Mouse (Mus musculus) layer of hippocampus, adult 11-12 months (tissue): ENCODE measurements around the gene Arhgap15.

Experiments
- DNase-seq: peaks from one replicate; pipeline ENCODE4 v3.0.0; 2022; ENCODE audit warnings: low spot score

Arhgap15 gene

DNA sequence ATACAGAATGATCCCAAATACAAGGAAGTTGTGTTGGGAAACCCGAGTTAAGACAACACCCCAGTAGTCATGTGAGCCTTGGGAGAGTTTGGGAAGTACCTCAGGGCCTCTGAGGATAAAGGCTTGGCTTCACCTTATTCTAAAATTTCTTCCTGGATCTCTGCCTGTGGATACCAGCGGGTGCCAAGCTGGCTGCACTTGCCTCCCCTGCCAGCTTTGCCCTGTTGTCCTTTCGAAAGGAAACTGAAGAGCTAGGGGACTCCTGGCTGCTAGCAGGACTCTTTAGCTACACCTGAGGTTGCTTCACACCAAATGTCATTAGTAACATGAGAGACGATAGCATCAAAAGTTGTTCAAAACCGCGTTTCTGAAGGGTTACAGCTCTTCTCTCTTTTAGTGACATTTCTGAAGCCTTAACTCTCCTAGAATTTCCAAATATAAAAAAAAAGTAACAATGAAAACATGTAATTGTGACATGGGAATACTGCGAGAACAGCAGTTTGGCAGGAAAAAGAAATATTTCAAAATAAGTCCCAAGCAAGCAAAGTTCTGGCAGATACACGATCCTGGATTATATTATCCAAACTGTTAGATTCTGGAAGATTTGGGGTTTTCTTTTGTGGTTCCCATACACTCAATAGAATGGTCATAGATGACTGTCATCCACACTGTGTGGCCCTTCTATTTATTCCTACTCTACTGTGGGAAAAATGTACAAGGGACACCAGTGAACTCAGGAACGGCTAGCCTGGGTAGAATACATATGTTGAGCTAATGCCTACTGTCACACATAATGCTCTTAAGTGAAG lies 364.6 kb downstream of the Arhgap15 start:
- DNase-seq: no peak

DNA sequence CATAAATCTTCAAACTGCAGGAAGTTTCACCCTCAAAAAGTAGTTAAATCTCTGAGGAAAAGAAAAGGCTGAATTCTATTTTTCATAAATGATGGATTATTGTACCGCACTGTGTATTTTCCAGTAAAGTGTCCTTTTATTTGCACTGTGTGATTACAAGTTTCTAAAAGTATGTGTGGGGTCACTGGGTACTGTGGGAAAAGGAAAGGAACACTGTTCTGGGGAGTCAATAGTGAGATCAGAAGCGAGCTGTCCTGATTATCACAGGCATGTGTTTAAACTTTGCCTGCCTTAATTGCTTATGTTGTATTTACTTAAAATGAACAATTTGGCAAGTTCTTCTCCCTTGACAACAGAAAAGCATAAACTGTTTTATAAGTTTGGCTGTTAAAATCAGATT lies 365.7 kb downstream of the Arhgap15 start:
- DNase-seq: no peak

DNA sequence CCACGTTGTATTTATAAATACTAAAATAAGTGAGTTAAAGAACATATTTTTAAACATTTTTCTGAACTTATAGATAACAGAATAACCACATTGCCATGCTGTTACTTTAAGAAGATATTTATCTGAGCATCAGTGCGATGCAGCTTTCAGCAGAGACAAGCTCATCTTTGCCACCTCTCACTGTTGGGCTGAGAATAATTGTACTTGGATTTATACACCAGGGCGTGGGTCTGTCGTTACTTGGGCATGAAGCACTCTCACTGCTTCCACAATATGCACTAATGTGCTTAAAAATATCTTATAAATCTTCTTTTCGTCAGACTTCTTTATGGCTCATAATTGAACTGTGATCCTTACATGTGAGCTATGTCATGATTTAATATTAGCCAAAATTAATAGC lies 372.5 kb downstream of the Arhgap15 start:
- no peak for DNase-seq

DNA sequence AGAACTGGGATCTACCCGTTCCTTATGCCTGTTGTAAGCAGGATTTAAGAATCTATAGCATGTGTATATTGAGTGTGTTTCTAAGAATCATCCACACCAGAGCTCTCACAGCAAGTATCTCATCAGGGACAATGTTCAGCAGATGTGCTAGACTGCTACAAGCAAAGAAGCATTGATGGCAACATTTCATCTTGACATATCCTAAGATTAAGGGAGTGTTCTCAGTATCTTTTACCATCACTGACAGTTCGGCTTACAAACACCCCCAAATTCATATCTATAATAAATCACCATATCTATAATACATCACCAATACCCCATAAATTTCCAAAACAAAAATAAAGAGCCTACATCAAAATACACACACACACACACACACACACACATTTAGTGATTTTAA lies 374.6 kb downstream of the Arhgap15 start:
- no peak for DNase-seq

DNA sequence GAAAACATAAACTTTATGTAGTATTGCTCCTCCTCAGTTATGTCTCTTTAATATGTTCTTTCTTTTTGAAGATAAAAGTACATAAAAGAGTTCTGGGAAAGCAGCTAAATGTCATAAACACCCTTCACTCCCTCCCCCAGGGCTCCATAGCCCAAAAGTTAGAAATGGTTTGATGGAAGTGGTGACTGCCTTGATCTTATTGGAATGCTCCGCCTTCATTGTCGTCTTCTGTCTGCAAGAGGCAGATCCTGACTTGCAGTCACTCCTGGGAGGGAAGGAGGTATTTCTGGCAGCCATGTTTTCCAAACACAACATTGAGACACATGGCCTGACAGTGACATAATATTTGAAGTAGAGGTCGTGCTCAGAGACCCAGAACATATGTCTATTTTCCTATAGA lies 375.5 kb downstream of the Arhgap15 start:
- DNase-seq: no peak

DNA sequence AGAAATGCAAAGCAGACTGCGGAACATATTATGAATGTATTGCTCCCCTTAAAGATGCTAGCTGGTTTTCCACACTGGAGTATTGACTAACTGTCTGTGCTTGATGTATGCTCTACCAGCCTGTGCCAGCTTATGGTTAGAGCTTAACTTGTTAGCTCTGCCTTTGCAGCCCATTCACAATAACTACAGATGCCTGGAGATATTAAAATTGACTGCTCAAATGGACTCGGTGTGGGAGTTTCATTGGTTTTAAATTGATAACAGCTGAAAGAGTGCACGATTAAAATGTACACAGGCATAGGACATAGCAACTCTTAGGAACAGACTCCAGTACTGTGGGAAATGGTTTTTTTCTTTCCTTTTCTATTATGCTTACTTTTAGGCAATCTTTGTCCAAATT lies 376.1 kb downstream of the Arhgap15 start:
- no peak for DNase-seq

DNA sequence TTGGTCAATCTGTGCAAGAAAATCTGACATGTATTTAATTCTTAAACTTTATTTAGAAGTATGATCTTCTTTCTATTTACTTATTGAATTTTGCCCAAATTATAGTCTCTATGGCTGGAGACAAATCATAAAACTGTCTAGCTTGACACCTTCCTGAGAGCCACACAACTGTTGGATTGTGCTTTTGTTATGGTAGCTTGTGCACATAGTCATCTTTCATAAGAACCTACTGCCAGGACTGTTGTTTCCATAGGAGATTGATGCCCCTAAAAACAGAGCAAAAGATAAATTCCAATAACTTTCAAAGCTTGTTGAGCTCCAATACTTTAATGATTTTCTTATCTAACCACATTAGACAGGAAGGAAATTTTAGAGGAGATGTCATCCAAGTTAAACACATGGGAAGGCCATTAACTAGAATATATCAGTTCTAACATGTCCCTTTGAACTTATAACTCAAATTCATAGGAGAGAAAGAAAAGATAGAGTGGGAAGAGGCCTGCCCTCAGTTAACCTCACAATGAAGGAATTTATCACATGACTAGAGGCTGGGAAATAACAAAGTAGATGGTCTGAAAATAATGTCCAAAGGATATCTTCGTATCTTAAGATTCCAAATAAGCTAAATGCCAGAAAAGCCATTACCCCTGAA lies 377.5 kb downstream of the Arhgap15 start:
- no peak for DNase-seq

DNA sequence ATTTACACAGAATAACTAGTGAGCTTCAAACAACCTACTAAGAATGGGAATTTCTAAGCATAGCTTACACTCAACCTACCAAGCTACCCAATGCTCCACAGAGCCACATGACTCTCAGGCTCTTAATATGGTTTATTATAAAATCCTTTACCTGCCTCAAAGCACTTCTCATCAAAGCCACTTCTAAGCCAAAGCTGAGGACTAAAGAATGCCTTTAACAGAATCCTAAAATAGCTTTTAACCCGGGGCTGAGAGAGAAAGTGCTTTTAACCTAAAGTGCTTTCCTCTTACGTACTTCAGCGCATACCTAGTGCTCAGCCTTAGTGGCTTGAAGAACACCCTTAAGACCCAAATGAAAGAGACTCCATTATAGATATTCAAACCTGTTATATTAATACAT lies 380.9 kb downstream of the Arhgap15 start:
- DNase-seq: no peak

DNA sequence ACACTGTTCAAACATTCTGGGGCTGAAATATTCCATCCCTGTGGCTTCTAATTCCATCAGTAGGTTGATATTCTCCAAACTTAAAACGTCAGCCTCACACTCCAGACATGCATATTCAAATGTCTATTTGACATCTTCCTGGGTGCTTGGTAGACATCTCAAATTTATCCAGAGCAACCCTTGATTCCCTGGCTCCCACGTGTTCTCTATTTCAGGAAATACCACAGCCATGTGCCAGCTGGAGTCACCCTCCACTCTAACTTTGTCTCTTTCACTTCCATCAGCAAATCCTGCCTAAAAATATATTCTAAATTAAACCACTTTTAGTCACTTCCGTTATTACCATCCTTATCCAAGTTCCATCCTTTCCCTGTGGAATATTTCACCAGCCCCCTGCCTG lies 382.6 kb downstream of the Arhgap15 start:
- DNase-seq: no peak

DNA sequence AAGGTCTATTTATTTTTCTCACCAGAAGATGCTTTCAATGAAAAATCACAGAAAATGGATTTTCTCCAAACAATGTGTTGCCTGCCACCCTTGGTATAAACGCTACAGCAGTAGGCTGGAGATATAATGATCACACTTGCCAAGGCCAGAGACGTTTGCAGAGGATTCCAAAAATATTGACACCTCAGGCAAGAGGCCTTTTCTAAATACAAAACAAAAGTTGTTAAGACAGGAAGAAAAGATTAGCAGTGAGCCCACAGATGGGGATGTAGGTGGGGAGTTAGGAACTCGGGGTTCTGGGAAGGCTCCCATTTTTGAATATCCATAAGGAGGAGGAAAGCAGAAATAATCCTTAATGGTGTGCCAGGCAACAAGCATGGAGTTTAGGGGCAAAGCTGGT lies 386.2 kb downstream of the Arhgap15 start:
- no peak for DNase-seq

DNA sequence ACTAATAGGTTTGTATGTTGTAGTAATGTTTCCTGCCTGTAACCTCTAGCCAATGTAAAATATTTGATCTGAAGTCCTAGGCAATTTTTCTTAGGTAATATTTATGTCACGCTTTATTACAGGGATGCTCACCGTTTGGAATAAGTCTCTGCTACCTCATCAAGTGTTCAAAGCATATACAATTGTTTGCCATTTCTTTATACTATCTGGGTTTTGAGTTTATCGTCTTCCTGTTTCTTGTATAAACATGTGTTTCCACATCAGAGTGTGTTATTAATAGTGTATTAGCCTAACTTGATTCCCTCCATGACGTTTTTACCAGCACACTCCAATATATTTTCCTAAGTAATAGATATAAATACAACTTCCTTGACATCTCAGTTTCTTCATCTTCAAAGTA lies 391.8 kb downstream of the Arhgap15 start:
- no peak for DNase-seq

DNA sequence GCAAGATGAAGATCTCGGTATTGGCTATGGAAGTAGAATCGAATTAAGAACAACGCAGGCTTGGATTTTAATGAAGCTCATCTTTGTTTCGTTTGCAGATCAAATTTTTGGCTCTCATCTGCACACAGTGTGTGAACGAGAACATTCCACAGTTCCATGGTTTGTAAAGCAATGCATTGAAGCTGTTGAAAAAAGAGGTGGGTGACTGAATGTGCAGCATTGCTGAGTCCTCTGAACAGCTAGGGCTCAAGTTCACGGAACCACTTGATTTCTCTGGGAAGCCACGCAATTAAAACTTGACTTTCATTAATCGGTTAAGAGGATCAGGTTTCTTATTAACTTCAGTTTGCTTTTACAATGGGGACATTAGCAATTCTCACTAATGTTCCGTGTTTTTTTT lies 393.5 kb downstream of the Arhgap15 start:
- no peak for DNase-seq

DNA sequence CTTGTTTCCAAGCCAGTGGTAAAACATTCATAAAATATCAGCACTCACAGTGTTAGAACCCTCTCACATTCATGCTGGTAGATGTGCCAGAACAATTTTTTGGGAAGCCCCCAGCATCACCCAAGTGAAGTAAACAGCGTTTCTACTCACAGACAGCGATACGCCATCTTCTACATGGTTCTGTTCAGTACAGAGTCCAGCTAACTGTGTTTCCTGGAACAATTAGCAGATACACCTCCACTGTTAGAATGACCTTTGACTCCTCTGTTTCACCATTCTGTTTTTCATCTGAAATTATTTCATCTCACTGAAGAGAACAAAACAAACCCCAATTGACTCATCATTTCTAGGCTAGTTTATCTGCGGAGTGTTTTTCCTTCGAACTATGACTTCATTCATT lies 394.0 kb downstream of the Arhgap15 start:
- DNase-seq: no peak

DNA sequence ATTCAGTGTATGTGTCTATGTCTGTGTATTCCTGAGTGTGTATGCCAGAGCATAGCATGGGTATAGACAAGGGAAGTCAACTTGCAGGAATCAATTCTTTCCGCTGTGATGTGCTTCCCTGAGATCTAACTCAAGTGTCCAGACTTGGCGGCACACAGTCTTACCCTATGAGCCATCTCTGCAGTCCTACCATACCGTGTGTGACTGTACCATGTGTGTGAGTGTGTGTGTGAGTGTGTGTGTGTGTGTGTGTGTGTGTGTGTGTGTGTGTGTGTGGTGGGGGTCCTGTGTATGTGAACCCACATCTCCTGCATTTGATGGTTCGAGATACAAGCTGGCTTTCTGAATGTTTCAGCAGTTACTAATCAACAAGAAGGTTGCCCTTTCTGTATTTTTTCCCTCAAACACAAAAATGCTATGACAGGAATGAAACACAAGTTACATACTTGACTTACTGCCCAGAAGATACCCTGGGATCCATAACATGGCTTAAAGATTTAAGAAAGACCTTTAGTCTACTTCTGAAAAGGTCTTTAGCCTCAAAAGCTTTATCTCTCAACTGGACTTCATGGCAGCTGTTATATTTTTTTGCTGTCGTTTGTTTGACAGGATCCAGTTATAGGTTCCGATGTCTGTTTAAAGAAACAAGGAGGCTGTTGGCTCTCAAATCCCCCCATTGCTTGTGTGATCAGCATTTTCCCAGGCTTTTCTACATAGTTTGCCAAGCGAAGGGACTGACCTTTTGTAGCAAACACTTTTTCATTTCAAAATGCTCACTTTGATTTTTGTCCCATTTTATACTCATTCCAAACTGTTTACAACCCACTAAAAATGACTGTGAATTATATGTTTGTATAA lies 397.7 kb downstream of the Arhgap15 start:
- no peak for DNase-seq

DNA sequence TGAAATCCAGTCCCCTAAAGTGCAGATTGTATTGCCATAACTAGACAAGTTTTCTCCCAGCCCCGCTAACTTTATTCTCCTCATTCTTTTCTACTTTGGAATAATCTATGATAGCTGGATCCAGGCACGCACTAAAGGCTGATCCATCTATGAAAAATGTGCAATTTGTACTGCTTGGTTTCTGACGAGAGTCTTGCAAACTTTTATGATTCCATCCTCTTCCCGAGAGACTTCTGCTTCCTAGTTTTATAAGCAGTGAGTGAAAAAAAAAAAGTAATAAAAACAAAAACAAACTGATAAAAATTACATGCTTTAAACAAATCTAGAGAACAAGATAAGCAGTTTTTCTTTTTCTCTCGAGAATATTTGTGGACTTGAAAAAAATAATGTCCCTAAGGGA lies 398.9 kb downstream of the Arhgap15 start:
- no peak for DNase-seq

DNA sequence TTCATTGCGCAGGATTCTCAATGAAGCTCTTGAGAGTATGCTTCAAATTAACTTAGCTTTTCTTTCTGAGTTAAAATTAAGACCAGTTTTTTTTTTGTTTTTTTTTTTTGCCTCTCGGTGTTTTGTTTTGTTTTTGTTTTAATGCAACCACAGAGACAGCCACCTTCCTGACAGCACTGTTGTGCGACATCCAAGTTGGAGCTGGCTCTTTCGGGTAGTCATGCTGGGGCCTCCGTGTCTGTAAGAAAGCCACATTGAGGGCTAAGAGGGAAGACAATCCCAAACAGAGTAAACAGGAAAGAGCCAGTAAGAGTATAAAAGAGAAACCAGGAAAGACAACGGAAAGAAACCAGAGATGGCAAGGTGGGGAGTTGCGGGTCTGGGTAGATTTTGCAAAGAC lies 399.3 kb downstream of the Arhgap15 start:
- DNase-seq: no peak

DNA sequence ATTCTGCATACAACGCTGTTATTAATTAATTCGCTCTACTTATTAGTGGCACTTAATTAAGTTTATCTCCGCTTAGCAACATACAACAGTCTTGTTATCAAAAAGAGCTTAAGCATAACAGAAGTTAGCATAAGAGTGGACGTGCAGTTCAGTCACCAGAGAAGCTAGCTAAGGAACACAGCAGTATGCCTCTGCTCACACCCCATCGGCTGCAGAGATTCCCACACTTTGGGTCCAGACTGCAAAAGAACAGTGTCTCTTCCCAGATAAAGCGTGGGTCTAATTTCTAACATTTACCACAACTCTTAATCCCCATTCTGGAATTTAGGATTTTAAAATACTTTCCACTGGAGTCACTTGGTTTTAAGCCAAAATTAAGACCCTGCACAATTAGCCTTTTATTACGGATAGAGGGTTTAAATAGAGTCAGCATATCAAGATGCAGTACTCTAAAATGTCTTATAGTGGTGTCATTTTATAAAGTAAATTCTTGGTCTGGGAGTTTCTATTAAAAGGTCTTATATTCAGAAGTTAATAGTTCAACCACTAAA lies 400.0 kb downstream of the Arhgap15 start:
- no peak for DNase-seq

DNA sequence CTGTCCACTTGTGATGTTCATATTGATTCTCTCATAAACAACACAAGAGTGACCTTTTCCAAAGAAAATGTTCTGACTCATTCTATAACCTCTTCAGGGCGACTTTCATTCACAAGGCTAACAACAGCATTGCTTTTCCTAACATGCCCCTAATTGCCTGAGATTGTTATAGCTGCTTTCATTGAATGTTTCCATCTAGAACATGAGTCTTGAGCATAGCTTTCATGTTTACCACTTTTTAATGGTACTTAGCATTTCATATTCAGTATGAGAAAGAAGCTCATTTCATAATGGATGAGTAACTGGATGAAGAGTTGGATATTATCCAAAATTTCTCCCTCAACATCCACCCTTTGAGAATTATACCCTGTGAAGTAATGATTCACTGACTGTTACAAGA lies 403.7 kb downstream of the Arhgap15 start:
- no peak for DNase-seq

DNA sequence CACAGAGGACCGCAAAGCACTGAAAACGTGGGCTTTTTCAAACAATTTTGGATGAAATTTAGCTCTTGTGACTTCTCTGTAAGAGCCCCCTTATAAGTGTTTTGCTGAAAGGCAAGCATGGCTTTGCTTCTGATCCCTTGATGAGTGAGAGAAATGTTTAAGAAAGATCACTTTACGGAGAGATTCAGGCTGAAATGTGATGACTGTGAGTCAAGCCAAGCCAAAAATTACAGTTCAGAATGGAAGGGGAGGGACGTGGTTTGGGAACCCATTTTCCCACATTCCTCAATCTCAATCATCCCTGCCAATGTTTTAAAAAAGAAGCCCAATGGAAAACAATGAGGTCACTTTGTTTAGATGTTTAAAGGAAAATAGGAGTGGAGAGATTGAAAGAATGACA lies 411.7 kb downstream of the Arhgap15 start:
- DNase-seq: no peak

DNA sequence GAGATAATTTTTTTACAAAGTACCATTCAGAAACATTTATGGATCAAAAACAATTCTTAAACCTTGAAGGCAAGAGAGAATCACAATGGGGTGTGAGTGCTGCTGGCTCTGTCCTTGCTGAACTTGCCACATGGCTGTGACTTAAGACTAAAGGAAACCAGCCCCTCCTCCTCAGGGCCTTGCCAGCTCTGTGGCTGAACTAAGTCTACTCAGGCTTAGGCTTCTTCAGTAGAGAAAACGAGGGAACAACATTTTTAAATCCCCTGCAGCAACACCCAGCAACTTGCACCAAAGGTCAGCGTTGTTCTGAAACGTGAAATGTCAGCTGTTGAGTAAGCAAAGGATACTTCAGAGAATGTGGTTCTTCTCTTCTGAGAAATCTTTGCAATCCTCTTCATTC lies 417.2 kb downstream of the Arhgap15 start:
- DNase-seq: no peak

DNA sequence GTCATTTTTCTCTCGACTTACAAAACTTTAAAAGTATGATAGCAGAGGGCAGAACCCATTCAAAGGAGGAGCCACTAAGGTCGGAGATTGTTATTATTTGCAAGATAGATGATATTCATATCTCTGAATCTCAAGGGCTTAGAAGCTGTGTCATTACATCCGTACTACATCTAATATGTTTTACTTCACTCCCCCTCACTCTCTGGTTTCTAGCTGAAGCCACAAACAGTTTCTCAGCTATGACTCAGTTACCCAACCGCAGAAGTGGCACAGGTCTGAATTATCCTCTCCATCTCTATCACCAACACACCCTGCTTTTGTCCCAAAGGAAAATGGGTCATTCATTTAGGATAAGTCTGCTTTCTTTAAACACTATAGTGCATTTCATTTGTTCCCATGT lies 418.1 kb downstream of the Arhgap15 start:
- DNase-seq: no peak

DNA sequence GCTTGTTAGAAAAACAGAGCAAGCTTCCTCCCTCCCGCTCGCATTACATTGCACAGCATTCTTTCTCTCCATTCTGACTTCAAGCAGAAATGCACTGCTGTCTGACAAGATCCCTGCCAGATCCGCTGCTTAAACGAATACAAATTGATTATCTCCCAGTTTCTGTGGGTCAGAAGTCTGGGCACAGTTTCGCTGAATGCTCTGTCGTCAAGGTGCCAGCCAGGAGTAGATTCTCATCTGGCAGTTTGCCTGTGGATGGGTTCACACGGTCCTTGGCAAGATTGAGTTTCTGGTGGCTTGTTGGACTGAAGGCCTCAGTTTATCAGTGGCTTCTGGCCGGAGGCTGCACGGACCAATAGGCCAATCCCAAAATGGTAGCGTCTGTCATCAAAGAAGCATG lies 435.9 kb downstream of the Arhgap15 start:
- no peak for DNase-seq

DNA sequence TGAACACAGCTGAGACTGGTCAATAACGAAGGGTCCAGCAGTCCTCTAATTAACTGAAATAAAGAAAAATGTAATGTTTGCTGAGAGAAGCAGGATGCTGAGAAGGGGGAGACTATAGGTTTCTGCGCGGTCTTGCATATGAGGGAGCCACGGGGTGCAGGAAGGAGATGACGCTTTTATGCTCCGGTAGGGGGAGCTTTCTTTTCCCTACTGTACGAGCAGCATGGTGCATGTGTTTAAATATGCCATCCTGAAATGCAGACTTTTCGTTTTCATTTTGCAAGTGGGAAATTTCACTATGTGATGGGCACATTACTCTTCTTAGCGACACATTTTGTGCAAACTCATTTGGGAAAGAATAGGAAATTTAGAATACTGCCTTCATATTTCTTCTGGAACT lies 442.1 kb downstream of the Arhgap15 start:
- DNase-seq: no peak
